Mouse (Mus musculus) myocyte (in vitro differentiated cells): ENCODE results near the gene Krt222. TPM values are rescaled to one million over a fixed set of nuclear protein-coding genes. Genes with fewer than 3 reads are reported as not detected.

ENCODE experiments used
- H3K27me3 ChIP-seq: one replicate; pipeline ENCODE4 v1.6.1; 2011; ENCODE audit not compliant: control insufficient read depth, insufficient read depth, insufficient read length
- H3K36me3 ChIP-seq: one replicate; pipeline ENCODE4 v1.6.1; 2011; ENCODE audit not compliant: control insufficient read depth, insufficient read depth
- H3K4me2 ChIP-seq: one replicate; pipeline ENCODE4 v1.6.1; 2011; ENCODE audit warnings: low read depth, control low read depth
- H3K4me3 ChIP-seq: one replicate; pipeline ENCODE4 v1.5.1; 2011; ENCODE audit warnings: mild to moderate bottlenecking, control low read depth, moderate library complexity
- H3K79me2 ChIP-seq: one replicate; pipeline ENCODE4 v1.6.1; 2011; ENCODE audit not compliant: control insufficient read depth, insufficient read depth
- H3ac ChIP-seq: one replicate; pipeline ENCODE4 v1.6.1; 2011; ENCODE audit not compliant: control insufficient read depth, insufficient read length
- CEBPB ChIP-seq: IDR thresholded peaks from 2 replicates; pipeline ENCODE4 v1.6.1; 2011; ENCODE audit warnings: mild to moderate bottlenecking, moderate library complexity; ENCODE audit not compliant: poor library complexity, insufficient read depth, severe bottlenecking
- E2F4 ChIP-seq: IDR thresholded peaks from one replicate; pipeline ENCODE4 v1.6.1; 2011; ENCODE audit warnings: mild to moderate bottlenecking, control low read depth, moderate library complexity; ENCODE audit not compliant: insufficient read depth
- MAX ChIP-seq: IDR thresholded peaks from one replicate; pipeline ENCODE4 v1.6.1; 2011; ENCODE audit warnings: low read depth, mild to moderate bottlenecking, control low read depth
- MYOD1 ChIP-seq, 3 experiments: IDR thresholded peaks; one replicate each; pipeline ENCODE4 v1.6.1; 2011; ENCODE audit warnings: control low read depth in 2 of 3, low read depth in 2 of 3, mild to moderate bottlenecking in 2 of 3, moderate library complexity in 1 of 3; ENCODE audit not compliant: insufficient read length in 2 of 3, control insufficient read depth in 1 of 3
- MYOG ChIP-seq, 3 experiments: IDR thresholded peaks; one replicate each; pipeline ENCODE4 v1.6.1; 2011; ENCODE audit warnings: control low read depth in 2 of 3, low read depth in 2 of 3, mild to moderate bottlenecking in 2 of 3; ENCODE audit not compliant: insufficient read length in 2 of 3, control insufficient read depth in 1 of 3, insufficient read depth in 1 of 3
- POLR2A ChIP-seq: IDR thresholded peaks from one replicate; pipeline ENCODE4 v1.6.1; 2011; ENCODE audit warnings: low read depth, mild to moderate bottlenecking, control low read depth, moderate library complexity; ENCODE audit not compliant: insufficient read length
- POLR2AphosphoS2 ChIP-seq: IDR thresholded peaks from one replicate; pipeline ENCODE4 v1.6.1; 2011; ENCODE audit warnings: low read depth, control low read depth; ENCODE audit not compliant: insufficient read length
- REST ChIP-seq: IDR thresholded peaks from one replicate; pipeline ENCODE4 v1.6.1; 2011; ENCODE audit warnings: mild to moderate bottlenecking, control low read depth, moderate library complexity; ENCODE audit not compliant: insufficient read depth, insufficient read length
- SRF ChIP-seq: IDR thresholded peaks from one replicate; pipeline ENCODE4 v1.6.1; 2011; ENCODE audit warnings: low read depth; ENCODE audit not compliant: control insufficient read depth, insufficient read length
- TCF12 ChIP-seq: IDR thresholded peaks from one replicate; pipeline ENCODE4 v1.6.1; 2011; ENCODE audit warnings: mild to moderate bottlenecking, control low read depth; ENCODE audit not compliant: poor library complexity, insufficient read depth, severe bottlenecking
- TCF3 ChIP-seq: IDR thresholded peaks from one replicate; pipeline ENCODE4 v1.6.1; 2011; ENCODE audit warnings: low read depth, control low read depth; ENCODE audit not compliant: insufficient read length
- USF1 ChIP-seq: IDR thresholded peaks from one replicate; pipeline ENCODE4 v1.6.1; 2011; ENCODE audit warnings: low read depth, mild to moderate bottlenecking, control low read depth, moderate library complexity
- polyA plus RNA-seq: library from polyadenylated mRNA; unstranded; fragments of >200 nt; fragmentation: generic; extraction: Trizol; gene quantifications from one replicate; pipeline ENCODE4 v1.2.1, GENCODE M21; 2012; ENCODE audit warnings: missing spikeins

Gene Krt222
- polyA plus RNA-seq, 1 experiment: 0.06 TPM

GRCm38 (mm10) chr11:99187348-99187747 lies 56.5 kb downstream of the Krt222 start:
- Histone ChIP-seq H3K4me3 (no peak overlapping the region), H3K79me2 (no peaks in the 10 kb centered on the region), H3K36me3 (no peaks in the 10 kb centered on the region), H3K27me3 (peaks cover 65% of the 10 kb centered on the region), H3K4me2 (no peak overlapping the region), H3ac (no peak overlapping the region)
- TF ChIP-seq MYOG (IDR thresholded peaks at IDR 0.05; ENCODE audit: control insufficient read depth in 1 of 3, insufficient read depth in 1 of 3, insufficient read length in 2 of 3, low read depth in 2 of 3) (no peak), CEBPB (no peak), REST (no peak), USF1 (no peak), MAX (no peak), TCF12 (no peak), E2F4 (no peak), POLR2AphosphoS2 (no peak), POLR2A (no peak), SRF (no peak), TCF3 (no peak), MYOD1 (IDR thresholded peaks at IDR 0.05; ENCODE audit: control insufficient read depth in 1 of 3, insufficient read length in 2 of 3, low read depth in 2 of 3) (no peak)

GRCm38 (mm10) chr11:99186836-99187235 lies 57.0 kb downstream of the Krt222 start:
- Histone ChIP-seq H3K4me2 (no peak overlapping the region), H3K4me3 (no peak overlapping the region), H3K36me3 (no peaks in the 10 kb centered on the region), H3K79me2 (no peaks in the 10 kb centered on the region), H3ac (no peak overlapping the region), H3K27me3 (peaks cover 69% of the 10 kb centered on the region)
- TF ChIP-seq MAX: no peak
- no peak for TF ChIP-seq TCF12

Other genes starting within 250 kb of the Krt222 start
- gene Top2a, start 219.9 kb downstream of the Krt222 start, polyA plus RNA-seq: 39.9 TPM
- gene Igfbp4, start 202.8 kb downstream of the Krt222 start, polyA plus RNA-seq: 58.6 TPM
- gene Tns4, start 154.8 kb downstream of the Krt222 start, polyA plus RNA-seq: 0.11 TPM
- 0.38 TPM for gene Ccr7, start 89.0 kb downstream of the Krt222 start, polyA plus RNA-seq
- 90.3 TPM for gene Smarce1, start 13.1 kb downstream of the Krt222 start, polyA plus RNA-seq
- not detected for gene Krt24, start 41.2 kb upstream of the Krt222 start, polyA plus RNA-seq
- not detected for gene Krt25, start 78.9 kb upstream of the Krt222 start, polyA plus RNA-seq
- gene Krt26, start 93.9 kb upstream of the Krt222 start, polyA plus RNA-seq: not detected
- gene Krt27, start 107.0 kb upstream of the Krt222 start, polyA plus RNA-seq: not detected
- 0.04 TPM for gene Krt28, start 130.8 kb upstream of the Krt222 start, polyA plus RNA-seq
- gene Krt10, start 145.3 kb upstream of the Krt222 start, polyA plus RNA-seq: 6.7 TPM
- gene Krt12, start 178.2 kb upstream of the Krt222 start, polyA plus RNA-seq: not detected
- not detected for gene Krt20, start 194.1 kb upstream of the Krt222 start, polyA plus RNA-seq
- gene Krt23, start 249.1 kb upstream of the Krt222 start, polyA plus RNA-seq: 0.02 TPM